Mouse (Mus musculus) heart, embryonic 11.5 days (tissue): Measurements from ENCODE around the gene Rps6ka4. TPM values are rescaled to one million over a fixed set of nuclear protein-coding genes. Genes with fewer than 3 reads are reported as not detected.
A peak's percentile ranks its signal among the peaks of the same experiment; 100 is the strongest.

Source experiments
- ATAC-seq: fragments of 200-750 bp; cut with Nextera tagmentation; replicated peaks from 2 replicates; pipeline ENCODE4 v1.8.0; 2017; ENCODE audit warnings: moderate library complexity; ENCODE audit not compliant: insufficient number of reproducible peaks, low FRiP score, low TSS enrichment
- H3K27ac ChIP-seq: fragments of 300-500 bp; sonication (generic); 2 replicates; pipeline ENCODE4 v1.5.1; 2014; ENCODE audit warnings: mild to moderate bottlenecking, low read depth, low read length
- H3K27me3 ChIP-seq: fragments of 300-500 bp; sonication (generic); 2 replicates; pipeline ENCODE4 v1.6.1; 2014; ENCODE audit warnings: mild to moderate bottlenecking, low read length, mixed read lengths; ENCODE audit not compliant: control insufficient read depth, insufficient read depth
- H3K36me3 ChIP-seq: fragments of 300-500 bp; sonication (generic); 2 replicates; pipeline ENCODE4 v1.6.1; 2014; ENCODE audit warnings: mild to moderate bottlenecking, low read length, moderate library complexity, mixed read lengths; ENCODE audit not compliant: control insufficient read depth, insufficient read depth
- H3K4me1 ChIP-seq: fragments of 300-500 bp; sonication (generic); 2 replicates; pipeline ENCODE4 v1.6.1; 2014; ENCODE audit warnings: low read length; ENCODE audit not compliant: control insufficient read depth, insufficient read depth
- H3K4me2 ChIP-seq: fragments of 300-500 bp; sonication (generic); 2 replicates; pipeline ENCODE4 v1.6.1; 2014; ENCODE audit warnings: mild to moderate bottlenecking, moderate library complexity
- H3K4me3 ChIP-seq: fragments of 300-500 bp; sonication (generic); 2 replicates; pipeline ENCODE4 v1.5.1; 2014; ENCODE audit warnings: low read depth, low read length
- H3K9ac ChIP-seq: fragments of 300-500 bp; sonication (generic); 2 replicates; pipeline ENCODE4 v1.6.1; 2014; ENCODE audit warnings: mild to moderate bottlenecking, low read depth, low read length, moderate library complexity
- H3K9me3 ChIP-seq: fragments of 300-500 bp; sonication (generic); replicated peaks from 2 replicates; pipeline ENCODE4 v1.6.1; 2016; ENCODE audit warnings: low read length; ENCODE audit not compliant: control insufficient read depth
- WGBS: fragments of 180-500 bp; shearing (Covaris S2); extraction: QIAGEN DNeasy Blood & Tissue Kit; methylation state at CpG from one replicate; pipeline ENCODE4 v1.1.7; 2014; ENCODE audit not compliant: insufficient replicate concordance; 5-methylcytosine and 5-hydroxymethylcytosine counted together
- polyA plus RNA-seq: library from polyadenylated mRNA; unstranded; fragments of >200 nt; fragmentation: Nextera tagmentation; extraction: Ambion mirVana; gene quantifications from 2 replicates; pipeline ENCODE4 v1.2.1, GENCODE M21; 2014

Rps6ka4 gene
- 11.1 and 11.7 TPM in 2 replicates for polyA plus RNA-seq

- H3K27ac ChIP-seq, result no peak within 1 kb of the TSS
- H3K36me3 ChIP-seq, result peaks cover 5% of the 10 kb centered on the region; the same call in 1 of the 2 replicates
- H3K27me3 ChIP-seq, result peaks cover 54% of the 10 kb centered on the region
- ATAC-seq, result peak; percentile 80
- H3K4me3 ChIP-seq, result peak within 1 kb of the TSS; percentile 69
- WGBS, result 3% methylated on average over 44 of the region's 44 CpGs
- H3K9ac ChIP-seq, result peak within 1 kb of the TSS; percentile 75
- H3K4me1 ChIP-seq, result 0 out of 2 replicates have a peak, but pooled peaks cover 8% of the 10 kb centered on the region
- no peaks in the 10 kb centered on the region for H3K9me3 ChIP-seq
- peak within 1 kb of the TSS; percentile 92 for H3K4me2 ChIP-seq
These were observed at the start of gene Rps6ka4 for GRCm38 (mm10) chr19:6840475-6841291. Gene Rps6ka4 (minus strand): TSS chr19:6840636.

- WGBS, result 81% methylated on average over 4 of the region's 4 CpGs
- H3K4me1 ChIP-seq, result no peaks in the 10 kb centered on the region
- H3K36me3 ChIP-seq, result no peaks in the 10 kb centered on the region
- ATAC-seq, result no peak
- H3K9me3 ChIP-seq, result no peaks in the 10 kb centered on the region
- no peak overlapping the region for H3K4me2 ChIP-seq
- no peak overlapping the region for H3K9ac ChIP-seq
- no peak overlapping the region for H3K4me3 ChIP-seq
- no peak overlapping the region for H3K27ac ChIP-seq
- no peaks in the 10 kb centered on the region for H3K27me3 ChIP-seq
These were observed 37.5 kb upstream of the Rps6ka4 start for GRCm38 (mm10) chr19:6877965-6878364.

GRCm38 (mm10) chr19:6876799-6877198 is 36.4 kb upstream of the Rps6ka4 start:
- H3K9ac ChIP-seq, result no peak overlapping the region
- ATAC-seq, result no peak
- no peaks in the 10 kb centered on the region for H3K4me1 ChIP-seq
- no peak overlapping the region for H3K4me3 ChIP-seq
- H3K9me3 ChIP-seq, result no peaks in the 10 kb centered on the region
- no peak overlapping the region for H3K4me2 ChIP-seq
- H3K36me3 ChIP-seq, result no peaks in the 10 kb centered on the region
- H3K27me3 ChIP-seq, result no peaks in the 10 kb centered on the region
- H3K27ac ChIP-seq, result no peak overlapping the region

GRCm38 (mm10) chr19:6875834-6876233 is 35.4 kb upstream of the Rps6ka4 start:
- 75% methylated on average over 6 of the region's 6 CpGs for WGBS

GRCm38 (mm10) chr19:6874257-6874656 is 33.8 kb upstream of the Rps6ka4 start:
- Histone ChIP-seq H3K4me1 (no peaks in the 10 kb centered on the region), H3K4me3 (no peak overlapping the region), H3K9ac (no peak overlapping the region), H3K27me3 (no peaks in the 10 kb centered on the region), H3K36me3 (no peaks in the 10 kb centered on the region), H3K4me2 (no peak overlapping the region), H3K9me3 (no peaks in the 10 kb centered on the region), H3K27ac (no peak overlapping the region)
- no peak for ATAC-seq
- WGBS, result 63% methylated on average over 1 of the region's 1 CpGs

More at GRCm38 (mm10) chr19:6875834-6876233, 35.4 kb upstream of the Rps6ka4 start:
- no peaks in the 10 kb centered on the region for H3K4me1 ChIP-seq
- ATAC-seq, result no peak
- H3K36me3 ChIP-seq, result no peaks in the 10 kb centered on the region
- H3K9ac ChIP-seq, result no peak overlapping the region
- H3K4me3 ChIP-seq, result no peak overlapping the region
- no peaks in the 10 kb centered on the region for H3K27me3 ChIP-seq
- H3K4me2 ChIP-seq, result no peak overlapping the region
- no peak overlapping the region for H3K27ac ChIP-seq
- H3K9me3 ChIP-seq, result no peaks in the 10 kb centered on the region

- H3K4me3 ChIP-seq, result no peak overlapping the region
- no peak overlapping the region for H3K4me2 ChIP-seq
- WGBS, result 62% methylated on average over 3 of the region's 3 CpGs
- H3K36me3 ChIP-seq, result no peaks in the 10 kb centered on the region
- no peaks in the 10 kb centered on the region for H3K27me3 ChIP-seq
- ATAC-seq, result no peak
- no peaks in the 10 kb centered on the region for H3K9me3 ChIP-seq
- H3K27ac ChIP-seq, result no peak overlapping the region
- no peaks in the 10 kb centered on the region for H3K4me1 ChIP-seq
- no peak overlapping the region for H3K9ac ChIP-seq
These were observed 32.3 kb upstream of the Rps6ka4 start for GRCm38 (mm10) chr19:6872701-6873100.

GRCm38 (mm10) chr19:6871574-6872271 is 31.3 kb upstream of the Rps6ka4 start:
- H3K9ac ChIP-seq, result no peak overlapping the region
- H3K27me3 ChIP-seq, result no peaks in the 10 kb centered on the region
- ATAC-seq, result peak; percentile 49; the same call in 1 of the 2 replicates
- no peaks in the 10 kb centered on the region for H3K36me3 ChIP-seq
- no peak overlapping the region for H3K27ac ChIP-seq
- H3K4me1 ChIP-seq, result no peaks in the 10 kb centered on the region
- H3K4me3 ChIP-seq, result no peak overlapping the region
- WGBS, result 55% methylated on average over 5 of the region's 5 CpGs
- no peaks in the 10 kb centered on the region for H3K9me3 ChIP-seq
- no peak overlapping the region for H3K4me2 ChIP-seq

GRCm38 (mm10) chr19:6869355-6869754 is 28.9 kb upstream of the Rps6ka4 start:
- Histone ChIP-seq H3K9me3 (no peaks in the 10 kb centered on the region), H3K9ac (peak overlapping the region; percentile 46; the same call in 1 of the 2 replicates), H3K36me3 (no peaks in the 10 kb centered on the region), H3K27me3 (no peaks in the 10 kb centered on the region), H3K4me2 (peak overlapping the region; percentile 57), H3K27ac (0 out of 2 replicates have a peak overlapping the region, but pooled peaks have one; percentile 41), H3K4me3 (peak overlapping the region; percentile 18; the same call in 1 of the 2 replicates), H3K4me1 (no peaks in the 10 kb centered on the region)
- ATAC-seq, result no peak
- 5% methylated on average over 5 of the region's 5 CpGs for WGBS
